Mouse (Mus musculus) heart, adult 9 months (tissue): Measurements from ENCODE around the gene Pex13.
A peak's percentile ranks its signal among the peaks of the same experiment; 100 is the strongest.
"Not testable (repeated sequence)": the region's sequence is repeated elsewhere in the genome, so short reads cannot be mapped to it uniquely, and the experiment has no call there.

Source experiments
- DNase-seq, 2 experiments: peaks; one replicate each; pipeline ENCODE4 v3.0.0; 2022; ENCODE audit warnings: low spot score in 2 of 2

Pex13 gene

GRCm38 (mm10) chr11:23647431-23647830 is 18.3 kb downstream of the Pex13 start:
- no peak for DNase-seq

GRCm38 (mm10) chr11:23634573-23634972 is 31.2 kb downstream of the Pex13 start:
- no peak for DNase-seq

- DNase-seq, result no peak
These were observed 31.9 kb downstream of the Pex13 start for GRCm38 (mm10) chr11:23633879-23634215.

DNA sequence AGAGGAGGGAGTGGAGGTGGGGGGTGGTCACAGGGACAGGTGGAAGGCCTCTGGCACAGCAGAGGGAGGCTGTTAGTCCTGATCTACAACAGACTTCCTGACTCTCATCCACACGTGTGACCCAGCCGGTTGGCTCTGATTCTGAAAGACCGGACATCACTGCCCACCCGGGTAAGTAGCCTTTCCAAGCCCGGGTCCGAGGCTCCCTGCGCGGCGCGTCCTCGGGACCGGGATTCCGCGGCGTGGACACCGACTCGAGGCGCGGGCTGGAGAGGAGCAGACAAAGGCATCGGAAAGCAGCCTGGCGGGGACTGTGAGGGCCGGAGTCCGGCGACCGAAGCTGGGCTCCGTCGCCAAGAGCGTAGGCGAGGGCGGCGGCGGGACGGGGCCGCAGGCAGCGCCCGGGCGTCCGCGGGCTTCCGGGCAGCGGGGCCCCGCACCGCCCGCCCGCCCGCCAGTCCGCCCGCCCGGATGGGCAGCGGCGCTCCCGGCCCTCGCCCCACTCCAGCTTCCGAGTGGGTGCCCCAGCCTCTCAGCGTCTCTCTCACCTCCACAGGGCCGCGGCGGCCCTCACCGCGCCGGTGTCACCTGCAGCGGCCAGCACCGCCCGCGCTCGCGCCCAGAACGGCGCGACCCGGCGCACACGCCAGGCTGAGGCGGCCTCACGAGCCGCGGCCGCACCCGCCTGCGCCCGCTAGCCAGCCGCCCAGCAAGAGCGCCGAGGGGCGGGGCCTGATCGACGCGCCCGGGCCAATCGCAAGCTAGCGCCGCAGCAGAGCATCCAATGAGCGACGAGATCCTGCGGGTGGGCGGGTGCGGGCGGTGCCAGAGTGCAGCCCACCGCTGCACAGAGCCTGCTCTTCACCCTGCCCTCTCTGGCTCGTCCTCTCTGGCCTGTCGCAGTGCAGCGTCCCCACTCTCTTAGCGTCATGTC is 32.5 kb downstream of the Pex13 start, which contains the start of gene 0610010F05Rik:
TSS of gene 0610010F05Rik (minus strand) at position 695 of the 934 bp plus-strand sequence.
- DNase-seq, result peak; percentile 80 to 85

GRCm38 (mm10) chr11:23630664-23631063 is 35.1 kb downstream of the Pex13 start:
- no peak for DNase-seq

GRCm38 (mm10) chr11:23618995-23619394 is 46.8 kb downstream of the Pex13 start:
- DNase-seq, result no peak

- DNase-seq, result no peak
These were observed 51.2 kb downstream of the Pex13 start for GRCm38 (mm10) chr11:23614546-23614945.

DNA sequence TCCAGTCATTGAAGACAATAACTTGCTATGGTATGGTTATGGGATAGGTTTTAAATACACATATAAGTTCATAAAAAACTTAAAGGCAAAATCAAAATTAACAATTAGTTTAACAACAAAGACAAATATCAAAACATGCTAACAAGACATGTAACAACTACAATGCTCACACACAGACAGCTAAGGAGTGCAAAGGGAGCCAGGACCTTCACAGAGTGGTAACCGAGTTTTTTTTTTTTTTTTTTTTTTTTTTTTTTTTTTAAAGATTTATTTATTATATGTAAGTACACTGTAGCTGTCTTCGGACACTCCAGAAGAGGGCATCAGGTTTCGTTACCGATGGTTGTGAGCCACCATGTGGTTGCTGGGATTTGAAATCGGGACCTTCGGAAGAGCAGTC is 58.5 kb downstream of the Pex13 start:
- not testable (repeated sequence) for DNase-seq
